Mouse (Mus musculus) small intestine, adult 2 months (tissue): ENCODE measurements around the gene Fmo2. TPM values are rescaled to one million over a fixed set of nuclear protein-coding genes. Genes with fewer than 3 reads are reported as not detected.

Experiments
- H3K27ac ChIP-seq: fragments of 200-500 bp; 2 replicates; pipeline ENCODE4 v1.5.1; 2012; ENCODE audit warnings: low read depth, low read length, control low read depth, inconsistent platforms; ENCODE audit not compliant: insufficient read depth
- H3K27me3 ChIP-seq: fragments of 200-500 bp; 2 replicates; pipeline ENCODE4 v1.6.1; 2012; ENCODE audit warnings: mild to moderate bottlenecking, moderate library complexity, low read length, inconsistent platforms; ENCODE audit not compliant: control insufficient read depth, insufficient read depth
- H3K36me3 ChIP-seq: fragments of 200-500 bp; 2 replicates; pipeline ENCODE4 v1.6.1; 2012; ENCODE audit warnings: mild to moderate bottlenecking, low read length, control low read depth, inconsistent platforms; ENCODE audit not compliant: control insufficient read depth, insufficient read depth
- H3K4me1 ChIP-seq: fragments of 200-500 bp; 2 replicates; pipeline ENCODE4 v1.6.1; 2012; ENCODE audit warnings: low read length, inconsistent platforms, mixed read lengths; ENCODE audit not compliant: control insufficient read depth, insufficient read depth, insufficient read length
- H3K4me3 ChIP-seq: fragments of 200-500 bp; 2 replicates; pipeline ENCODE4 v1.5.1; 2012; ENCODE audit warnings: low read depth, mild to moderate bottlenecking, control low read depth, inconsistent platforms, low read length, moderate library complexity
- CTCF ChIP-seq: fragments of 200-500 bp; IDR thresholded peaks from 2 replicates; pipeline ENCODE4 v1.5.1; 2012; ENCODE audit warnings: low read depth, mild to moderate bottlenecking, control low read depth, inconsistent platforms, low read length, moderate library complexity, mixed read lengths; ENCODE audit not compliant: insufficient replicate concordance, insufficient read length; ENCODE audit errors: extremely low read depth
- POLR2A ChIP-seq: fragments of 200-500 bp; IDR thresholded peaks from 2 replicates; pipeline ENCODE4 v1.6.1; 2012; ENCODE audit warnings: low read depth, mild to moderate bottlenecking, control low read depth, inconsistent platforms, low read length, moderate library complexity
- WGBS: fragments of 180-500 bp; shearing (Covaris S2); methylation state at CpG from one replicate; pipeline ENCODE4 v1.1.7; 2018; 5-methylcytosine and 5-hydroxymethylcytosine counted together
- polyA plus RNA-seq: library from polyadenylated mRNA; depleted of rRNA; stranded (reverse); fragments of >200 nt; gene quantifications from 2 replicates; pipeline ENCODE4 v1.2.3, GENCODE M21; 2012

Gene Fmo2
- polyA plus RNA-seq, 1 experiment: 1.7 TPM

DNA sequence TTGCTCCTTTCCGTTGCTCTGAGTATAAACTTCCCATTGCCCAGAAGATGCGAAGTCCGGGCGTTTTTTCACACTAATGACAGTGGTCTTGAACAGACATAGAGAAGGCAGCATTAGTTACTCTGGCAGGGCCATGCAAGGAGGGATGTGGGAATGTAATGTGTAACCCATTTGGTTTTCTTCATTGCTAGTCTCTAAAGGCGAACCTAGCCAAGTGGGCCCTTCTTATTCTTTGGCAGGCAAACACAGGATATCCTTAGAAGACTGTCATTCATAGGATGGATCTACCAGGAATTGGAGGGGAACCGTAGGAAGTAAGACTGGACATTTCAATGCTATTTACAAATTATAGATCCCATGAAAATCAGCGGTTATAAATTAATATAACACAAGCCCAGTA is 10.9 kb downstream of the Fmo2 start:
- Histone ChIP-seq H3K27ac (no peak overlapping the region), H3K4me3 (no peak overlapping the region), H3K27me3 (no peaks in the 10 kb centered on the region), H3K4me1 (peaks cover 10% of the 10 kb centered on the region), H3K36me3 (no peaks in the 10 kb centered on the region)
- TF ChIP-seq CTCF (no peak), POLR2A (no peak)
- 93% methylated on average over 7 of the region's 7 CpGs for WGBS

DNA sequence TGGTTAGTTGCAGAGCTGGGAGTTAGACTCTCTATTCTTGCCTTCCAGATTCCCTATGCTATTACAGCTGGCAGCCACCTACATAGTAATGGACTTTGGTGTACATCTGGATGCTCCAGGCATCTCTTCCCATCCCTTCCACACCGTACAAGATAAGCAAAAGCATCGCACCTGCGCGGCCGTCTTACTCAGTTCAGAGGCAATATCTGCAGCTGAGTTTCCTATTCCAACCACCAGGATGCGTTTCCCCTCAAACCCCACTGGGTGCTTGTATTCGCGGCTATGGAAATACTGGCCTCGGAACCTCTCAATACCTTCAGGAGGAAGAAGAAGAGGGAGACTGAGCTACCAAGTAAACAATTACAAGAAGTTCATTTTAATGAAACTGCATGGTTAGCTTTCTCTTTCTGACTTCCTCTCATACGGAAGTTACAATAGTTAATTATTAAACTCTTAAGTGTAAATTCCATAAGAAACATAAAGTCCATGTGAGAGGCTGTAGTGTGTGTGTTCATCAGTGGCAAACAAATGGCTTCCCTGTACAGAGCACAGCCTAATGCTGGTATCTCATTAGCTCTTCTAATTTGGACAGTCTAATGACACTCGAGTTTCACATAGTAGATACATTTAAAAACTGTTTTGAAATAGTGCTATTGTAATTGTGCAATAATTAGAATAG is 12.2 kb downstream of the Fmo2 start:
- TF ChIP-seq POLR2A: no peak
- peak; percentile 52; the same call in 1 of the 2 replicates for TF ChIP-seq CTCF
- Histone ChIP-seq H3K36me3 (no peaks in the 10 kb centered on the region), H3K27ac (peak overlapping the region; percentile 92), H3K27me3 (no peaks in the 10 kb centered on the region), H3K4me1 (peaks cover 10% of the 10 kb centered on the region), H3K4me3 (peak overlapping the region; percentile 46)
- 24% methylated on average over 11 of the region's 11 CpGs for WGBS

- Histone ChIP-seq H3K36me3 (no peaks in the 10 kb centered on the region), H3K27ac (no peak overlapping the region), H3K4me1 (peaks cover 10% of the 10 kb centered on the region), H3K4me3 (no peak overlapping the region), H3K27me3 (no peaks in the 10 kb centered on the region)
- 71% methylated on average over 4 of the region's 4 CpGs for whole genome bisulfite sequencing
- TF ChIP-seq CTCF (no peak), POLR2A (no peak)
Measured at GRCm38 (mm10) chr1:162882681-162883080, 15.8 kb downstream of the Fmo2 start.

DNA sequence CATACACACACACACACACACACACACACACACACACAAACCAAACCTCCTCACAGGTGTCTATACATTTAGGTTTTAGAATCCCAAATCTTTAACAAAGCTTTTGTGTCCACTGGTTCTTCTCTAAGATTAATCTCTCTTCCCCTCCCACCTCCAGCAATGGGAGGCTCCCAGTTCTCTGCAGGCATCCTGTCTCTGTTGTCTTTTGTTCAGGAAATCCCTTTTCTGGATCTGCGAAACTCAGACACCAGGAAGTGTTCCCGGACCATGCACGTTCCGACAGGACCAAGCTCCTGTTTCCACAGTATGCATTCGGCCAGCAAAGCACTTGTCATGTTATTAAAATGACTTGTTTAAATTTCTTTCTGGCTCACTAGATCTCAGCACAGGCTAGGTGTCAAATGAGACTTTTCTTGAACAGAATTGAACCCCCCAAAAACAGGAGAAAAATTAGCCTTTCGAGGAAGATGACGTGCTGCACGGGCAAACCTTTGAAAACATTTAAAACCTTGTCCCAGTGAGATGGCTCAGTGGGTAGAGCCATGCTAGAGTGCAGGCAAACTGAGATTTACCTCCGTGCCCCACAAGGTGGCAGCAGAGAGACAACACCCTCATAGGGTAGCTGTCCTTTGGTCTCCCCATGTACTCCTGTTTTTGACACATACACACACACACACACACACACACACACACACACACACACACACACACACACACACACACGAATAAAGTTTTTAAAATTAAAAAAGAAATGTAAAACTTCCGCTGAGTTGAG is 18.7 kb downstream of the Fmo2 start:
- no peaks in the 10 kb centered on the region for H3K4me1 ChIP-seq
- H3K36me3 ChIP-seq: no peaks in the 10 kb centered on the region
- H3K27me3 ChIP-seq: no peaks in the 10 kb centered on the region
- no peak overlapping the region for H3K4me3 ChIP-seq
- peak; percentile 68; the same call in 1 of the 2 replicates for TF ChIP-seq CTCF
- no peak for TF ChIP-seq POLR2A
- 57% methylated on average over 11 of the region's 11 CpGs for WGBS
- H3K27ac ChIP-seq: no peak overlapping the region

- TF ChIP-seq CTCF (no peak), POLR2A (no peak)
- H3K27ac ChIP-seq: no peak overlapping the region
- H3K36me3 ChIP-seq: no peaks in the 10 kb centered on the region
- H3K27me3 ChIP-seq: no peaks in the 10 kb centered on the region
- no peak overlapping the region for H3K4me3 ChIP-seq
- H3K4me1 ChIP-seq: peaks cover 15% of the 10 kb centered on the region
- WGBS: 59% methylated on average over 3 of the region's 3 CpGs
Measured at GRCm38 (mm10) chr1:162875091-162875490, 23.4 kb downstream of the Fmo2 start.

DNA sequence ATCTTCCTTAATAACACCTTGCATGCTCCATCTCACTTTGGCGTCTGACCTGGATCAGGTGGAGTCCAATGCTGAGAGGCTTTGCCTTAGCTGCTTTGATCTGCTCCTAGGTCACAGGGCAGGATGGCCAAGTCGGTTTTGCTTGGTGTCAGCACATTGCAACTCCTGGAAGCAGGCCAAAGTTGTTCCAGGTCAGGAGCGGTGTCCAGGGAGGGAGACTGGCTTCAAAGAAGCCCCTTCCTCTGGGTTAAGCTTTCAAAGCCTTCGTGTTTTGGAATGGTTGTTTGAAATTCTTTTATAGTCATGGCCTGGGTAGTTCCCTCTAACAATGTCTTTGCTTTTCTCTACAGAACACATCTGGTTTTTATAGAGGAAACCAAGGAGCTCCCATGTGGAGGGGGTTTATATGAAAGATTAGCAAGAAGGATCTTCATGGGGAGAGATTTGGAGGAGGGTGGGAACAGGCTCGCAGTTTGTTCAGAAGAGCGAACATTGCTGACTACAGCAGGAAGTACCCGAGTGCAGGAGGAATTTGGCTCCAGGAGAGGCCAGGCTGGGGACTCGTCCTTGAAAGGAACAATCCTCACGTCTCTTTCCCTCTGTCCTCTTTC is 26.7 kb downstream of the Fmo2 start:
- Histone ChIP-seq H3K4me3 (no peak overlapping the region), H3K27me3 (no peaks in the 10 kb centered on the region), H3K27ac (peak overlapping the region; percentile 92), H3K36me3 (no peaks in the 10 kb centered on the region), H3K4me1 (peaks cover 18% of the 10 kb centered on the region)
- WGBS: 18% methylated on average over 9 of the region's 9 CpGs
- TF ChIP-seq CTCF: no peak
- TF ChIP-seq POLR2A: no peak

- peak overlapping the region; percentile 92 for H3K27ac ChIP-seq
- 36% methylated on average over 7 of the region's 7 CpGs for WGBS
Measured at GRCm38 (mm10) chr1:162870978-162871377, 27.5 kb downstream of the Fmo2 start.

More at GRCm38 (mm10) chr1:162870978-162871377, 27.5 kb downstream of the Fmo2 start:
- Histone ChIP-seq H3K4me3 (no peak overlapping the region), H3K36me3 (no peaks in the 10 kb centered on the region), H3K4me1 (peaks cover 18% of the 10 kb centered on the region), H3K27me3 (no peaks in the 10 kb centered on the region)
- TF ChIP-seq CTCF (no peak), POLR2A (no peak)
